Mouse (Mus musculus) heart, postnatal 25 days (tissue): ENCODE results near the gene Cux2. TPM values are rescaled to one million over a fixed set of nuclear protein-coding genes. Genes with fewer than 3 reads are reported as not detected.
A peak's percentile ranks its signal among the peaks of the same experiment; 100 is the strongest.

Source experiments
- DNase-seq: peaks from one replicate; pipeline ENCODE4 v3.0.0; 2022; ENCODE audit warnings: low spot score
- intact Hi-C: fragments of 180-260 bp; cut with DNase I; formaldehyde crosslinking; loops from one replicate; pipeline ENCODE4 v1.15.1; 2025
- total RNA-seq, 2 experiments: library from RNA; stranded (reverse); gene quantifications; 2 replicates each; pipeline ENCODE4 v1.2.3; 2021

Gene Cux2
- total RNA-seq, 2 experiments from 2014 or later: 23.7 to 29.0 TPM

DNA sequence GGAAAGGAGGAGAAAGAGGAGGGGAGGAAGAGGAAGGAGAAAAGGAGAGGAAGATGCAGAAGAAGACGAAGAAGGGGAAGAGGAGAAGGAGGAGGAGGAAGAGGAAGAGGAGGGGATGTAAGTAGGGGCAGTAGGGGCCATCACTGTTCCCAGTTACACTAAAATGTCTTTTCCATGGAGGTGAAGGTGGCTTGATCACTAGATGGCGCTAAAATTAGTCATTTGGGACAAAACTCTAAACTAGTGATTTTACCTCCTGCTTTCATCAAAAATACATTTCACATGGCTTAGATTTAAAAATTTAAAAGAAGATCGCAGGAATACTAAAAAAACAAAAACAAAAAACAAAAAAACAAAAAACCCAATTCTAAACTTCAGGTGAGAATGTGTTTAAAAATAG is 156.3 kb downstream of the Cux2 start:
- intact Hi-C loops: loop anchor here (5.0 kb wide), 2 partner anchors 164 to 194 kb away; no protein-coding TSS in a partner anchor

DNA sequence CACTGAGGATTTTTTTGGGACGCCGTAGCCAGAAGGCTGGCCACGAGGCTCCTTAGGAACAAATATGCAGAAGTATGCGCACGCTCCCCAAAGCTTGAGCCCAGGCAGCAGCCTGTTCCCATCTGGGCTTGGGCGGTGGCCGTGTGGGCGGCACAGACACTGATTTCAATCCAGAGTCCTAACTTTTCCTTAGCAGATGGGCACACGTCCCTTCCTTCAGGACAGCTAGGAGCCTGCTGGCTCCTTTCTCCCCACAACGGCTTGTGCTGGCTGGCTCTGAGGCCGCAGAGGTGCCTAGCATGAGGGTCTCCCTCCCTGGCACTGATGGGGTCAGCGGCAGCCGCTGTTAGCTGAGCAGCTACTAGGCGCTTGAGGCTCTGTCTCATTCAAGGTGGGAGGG is 157.6 kb downstream of the Cux2 start:
- intact Hi-C loops: loop anchor here (5.0 kb wide), 2 partner anchors 165 to 195 kb away; no protein-coding TSS in a partner anchor
- DNase-seq: no peak

More for the DNA sequence above, 156.3 kb downstream of the Cux2 start:
- no peak for DNase-seq

DNA sequence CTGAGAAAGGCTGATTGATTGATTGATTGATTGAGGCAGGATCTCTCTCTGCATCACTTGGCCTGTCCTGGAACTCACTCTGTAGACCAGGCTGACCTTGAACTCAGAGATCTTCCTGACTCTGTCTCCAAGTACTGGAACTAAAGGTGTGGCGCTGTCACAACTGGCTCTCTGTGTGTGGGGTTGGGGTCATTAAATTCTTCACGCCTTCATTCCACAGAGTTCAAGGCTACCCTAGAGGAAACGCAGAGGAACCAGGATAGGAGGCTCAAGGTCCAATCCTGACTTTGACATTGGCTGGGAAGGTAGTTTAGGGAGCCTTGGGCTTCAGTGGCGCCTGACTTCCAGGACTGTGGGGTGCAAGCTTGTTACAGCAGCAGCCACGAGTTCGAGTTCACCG is 159.0 kb downstream of the Cux2 start:
- no peak for DNase-seq
- intact Hi-C loops: loop anchor here (5.0 kb wide), 2 partner anchors 166 to 196 kb away; no protein-coding TSS in a partner anchor

DNA sequence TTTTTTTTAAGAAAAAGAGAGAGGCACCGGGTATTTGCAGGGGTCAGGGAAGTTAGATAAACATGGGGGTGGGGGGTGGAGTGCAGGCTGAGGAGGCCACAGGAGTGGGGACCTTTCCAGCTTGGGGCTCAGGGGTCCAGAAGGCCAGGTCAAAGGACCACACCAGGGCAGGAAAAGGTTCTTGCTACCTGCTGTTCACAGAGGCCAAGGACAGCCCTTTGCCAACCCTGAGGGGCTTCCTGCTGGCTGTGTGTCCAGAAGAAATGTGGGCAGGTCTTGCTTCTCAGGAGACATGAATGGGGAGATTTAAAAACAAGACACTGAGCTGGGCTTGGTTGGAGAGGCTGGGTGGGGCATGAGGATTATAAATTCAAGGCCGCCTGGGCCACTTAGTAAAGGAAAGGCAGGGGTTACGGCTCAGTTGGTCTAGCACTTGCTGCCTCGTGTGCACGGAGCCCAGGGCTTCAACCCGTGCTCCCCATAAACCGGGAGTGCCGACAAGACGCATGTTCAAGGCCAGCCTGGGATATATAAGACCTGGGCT is 160.0 kb downstream of the Cux2 start:
- no peak for DNase-seq
- intact Hi-C loops: loop anchor here (5.0 kb wide), 2 partner anchors 167 to 197 kb away; no protein-coding TSS in a partner anchor

DNA sequence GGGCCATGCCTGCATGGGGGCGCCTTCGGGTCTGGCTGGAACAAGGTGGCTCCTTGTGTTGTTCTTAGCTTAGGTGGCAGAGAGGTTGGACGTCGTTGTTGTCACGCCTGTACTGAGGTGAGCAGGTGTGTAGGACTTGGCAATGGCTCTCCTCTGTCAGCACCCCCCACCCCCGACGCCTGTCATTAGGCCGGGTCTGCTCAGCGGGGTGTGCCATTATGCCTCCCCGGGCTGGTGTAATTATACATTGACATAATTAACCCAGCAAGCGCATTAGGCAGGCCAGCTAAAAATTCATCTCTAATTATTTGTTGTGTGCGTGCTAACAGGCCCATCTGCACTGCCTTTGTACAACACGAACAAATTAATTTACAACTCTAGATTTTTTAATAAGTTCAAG is 160.5 kb downstream of the Cux2 start:
- intact Hi-C loops: no loop called here
- no peak for DNase-seq

DNA sequence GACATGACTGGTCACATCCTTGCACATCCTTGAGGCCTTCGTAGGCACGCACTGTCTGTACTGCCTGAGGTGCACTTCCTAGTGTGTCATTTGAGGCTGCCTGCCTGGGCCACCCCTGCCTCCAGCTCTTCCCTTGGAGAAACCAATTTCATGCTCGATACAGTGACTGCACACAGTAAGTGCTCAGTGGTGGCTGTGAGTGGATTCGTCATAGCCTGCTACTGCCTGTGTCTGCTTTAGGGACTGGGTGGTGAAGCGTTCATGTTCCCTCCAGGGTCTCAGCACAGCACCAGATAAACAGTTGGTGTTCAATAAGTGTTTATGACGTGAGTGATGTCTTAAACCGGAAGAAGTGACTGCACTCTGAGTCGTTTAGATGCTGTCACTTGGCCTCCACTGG is 166.5 kb downstream of the Cux2 start:
- intact Hi-C loops: no loop called here
- no peak for DNase-seq

DNA sequence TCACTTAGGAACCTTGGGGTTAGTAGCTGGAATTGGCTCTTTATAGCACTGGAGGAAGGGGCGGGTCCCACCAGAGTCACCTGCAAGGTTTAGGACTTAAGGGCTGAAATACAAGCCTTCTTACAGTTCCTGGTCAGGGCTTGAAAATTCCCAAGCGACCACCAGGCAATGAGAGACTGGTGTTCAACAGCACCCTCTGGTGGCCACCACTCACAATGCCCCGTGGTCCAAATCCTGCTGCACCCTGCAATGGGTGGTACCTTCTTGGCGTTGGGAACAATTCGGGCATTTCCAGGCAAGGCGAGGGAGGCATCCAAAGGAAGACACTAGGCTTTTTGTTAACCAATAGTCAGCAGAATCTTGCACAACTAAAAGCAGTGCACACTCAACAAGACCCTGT is 170.7 kb downstream of the Cux2 start:
- intact Hi-C loops: no loop called here
- DNase-seq: no peak

DNA sequence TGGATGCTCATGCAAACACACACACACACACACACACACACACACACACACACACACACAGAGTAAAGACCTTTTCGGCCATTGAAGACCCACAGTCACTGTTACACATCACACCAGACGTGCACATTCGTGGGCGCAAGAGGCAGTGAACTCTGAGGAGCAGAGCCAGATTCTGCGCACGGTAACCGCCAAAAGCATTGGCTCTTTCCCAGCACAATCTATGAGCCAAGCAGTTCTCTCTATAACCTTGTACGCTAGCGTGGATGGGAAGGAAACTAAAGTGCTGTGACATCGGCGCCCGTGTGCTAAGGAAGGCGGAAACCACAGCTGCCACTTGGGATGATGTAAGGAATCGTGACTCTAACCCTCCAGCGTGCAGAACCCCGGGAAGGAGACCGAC is 171.2 kb downstream of the Cux2 start:
- intact Hi-C loops: no loop called here
- no peak for DNase-seq

DNA sequence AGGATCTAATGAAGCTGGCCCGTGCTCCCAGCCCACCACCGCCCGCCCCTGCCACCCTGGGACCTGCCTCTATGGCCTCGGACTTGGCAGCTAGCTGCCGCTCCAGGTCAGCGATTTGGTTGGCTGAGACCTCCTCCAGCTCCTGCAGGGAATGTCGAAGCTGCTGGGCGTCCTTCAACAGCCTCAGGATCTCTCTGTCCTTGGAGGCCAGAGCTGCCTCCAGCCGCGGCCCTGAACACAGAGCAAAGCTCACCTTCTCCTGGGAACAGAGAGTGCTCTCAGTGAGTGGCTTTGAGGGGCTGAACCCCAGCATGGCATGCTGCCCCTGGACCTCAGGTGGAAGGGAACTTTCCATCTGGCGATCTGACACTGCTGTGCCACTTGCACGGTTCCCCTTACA is 173.0 kb downstream of the Cux2 start:
- intact Hi-C loops: no loop called here
- DNase-seq: no peak

DNA sequence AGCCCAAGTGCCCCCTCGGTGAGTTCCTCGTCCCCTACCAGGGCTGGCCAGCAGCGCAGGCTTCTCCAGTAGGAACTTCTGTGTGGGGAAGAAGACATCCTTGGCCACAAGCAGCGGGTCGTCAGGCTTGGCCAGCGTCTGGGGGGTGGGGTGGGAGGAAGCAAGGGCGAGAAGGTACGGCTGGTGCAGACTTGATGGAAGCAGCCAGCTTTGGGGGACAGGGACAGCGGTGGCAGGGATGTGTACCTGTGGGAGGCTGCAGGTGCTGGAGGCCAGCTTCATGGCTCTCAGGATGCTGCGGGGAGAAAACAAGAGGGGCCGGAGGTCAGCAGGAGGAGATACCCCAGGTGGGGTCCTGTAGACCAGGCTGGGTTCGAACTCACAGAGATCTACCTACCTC is 174.9 kb downstream of the Cux2 start:
- DNase-seq: no peak
- intact Hi-C loops: no loop called here

DNA sequence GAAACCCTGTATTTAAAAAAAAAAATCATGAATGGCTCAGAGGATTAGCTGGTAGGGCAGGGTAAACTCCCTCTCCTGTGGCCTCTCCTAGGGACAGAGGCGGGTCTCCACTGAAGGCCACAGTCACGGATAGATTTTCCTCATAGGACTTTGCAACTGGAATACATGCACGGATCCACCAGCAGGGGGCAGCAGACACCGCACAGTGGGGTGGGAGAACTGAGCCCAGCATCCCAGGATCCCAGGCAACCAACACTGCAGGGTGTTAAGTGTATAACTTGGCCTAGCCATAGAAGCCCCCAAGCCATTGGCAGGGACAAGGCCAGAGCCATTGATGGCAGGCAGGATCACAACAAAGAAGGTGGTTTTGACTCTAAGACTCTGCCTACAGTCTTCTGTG is 177.7 kb downstream of the Cux2 start:
- intact Hi-C loops: loop anchor here (1.0 kb wide), 2 partner anchors 186 to 217 kb away; no protein-coding TSS in a partner anchor

DNA sequence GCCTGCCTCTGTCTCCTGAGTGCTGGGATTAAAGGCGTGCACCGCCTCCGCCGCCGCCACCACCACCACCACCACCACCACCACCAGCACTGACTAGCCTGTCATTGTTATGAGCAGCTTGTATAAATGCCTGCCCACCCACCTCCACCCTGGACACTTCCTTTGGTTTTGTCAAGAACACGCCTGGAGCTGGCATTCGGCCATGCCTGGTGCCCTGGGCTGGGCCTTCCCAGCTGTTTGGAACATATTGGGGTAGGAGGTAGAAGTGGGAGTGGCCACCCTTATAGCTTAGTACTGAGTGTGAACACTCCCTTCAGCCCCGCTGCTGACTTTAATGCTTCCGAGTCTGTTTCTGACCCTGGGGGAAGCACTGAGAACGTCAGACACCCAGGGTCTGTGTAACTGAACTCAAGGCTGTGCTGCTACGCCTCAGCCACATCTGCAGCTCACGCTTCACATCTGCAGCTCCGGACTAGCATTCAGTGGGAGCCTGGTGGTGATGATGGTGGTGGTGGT is 178.3 kb downstream of the Cux2 start:
- intact Hi-C loops: loop anchor here (1.0 to 2.0 kb wide), 3 partner anchors 19 to 218 kb away; no protein-coding TSS in a partner anchor
- no peak for DNase-seq

More for the DNA sequence above, 177.7 kb downstream of the Cux2 start:
- peak; percentile 55 for DNase-seq

DNA sequence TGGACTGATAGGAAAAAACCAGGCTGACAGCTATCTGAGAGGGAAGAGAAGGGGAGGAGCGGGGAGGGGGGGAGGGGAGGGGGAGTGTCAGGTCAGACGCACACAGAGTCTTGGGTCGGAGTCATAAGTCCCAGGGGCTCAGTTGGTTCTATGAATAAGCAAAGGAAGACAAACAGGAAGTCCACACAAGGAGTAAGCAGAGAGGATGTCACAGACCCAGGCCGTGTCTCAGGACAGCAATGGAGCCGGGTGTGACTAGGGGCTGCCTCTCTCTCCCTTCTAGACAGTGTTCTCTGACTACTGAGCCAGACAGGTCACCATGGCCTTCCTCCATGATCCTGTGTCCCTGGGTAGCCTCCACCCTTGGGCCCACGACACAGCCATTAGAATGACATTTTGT is 179.1 kb downstream of the Cux2 start:
- DNase-seq: no peak
- intact Hi-C loops: loop anchor here (2.0 kb wide), 1 partner anchor 18 kb away; no protein-coding TSS in a partner anchor

DNA sequence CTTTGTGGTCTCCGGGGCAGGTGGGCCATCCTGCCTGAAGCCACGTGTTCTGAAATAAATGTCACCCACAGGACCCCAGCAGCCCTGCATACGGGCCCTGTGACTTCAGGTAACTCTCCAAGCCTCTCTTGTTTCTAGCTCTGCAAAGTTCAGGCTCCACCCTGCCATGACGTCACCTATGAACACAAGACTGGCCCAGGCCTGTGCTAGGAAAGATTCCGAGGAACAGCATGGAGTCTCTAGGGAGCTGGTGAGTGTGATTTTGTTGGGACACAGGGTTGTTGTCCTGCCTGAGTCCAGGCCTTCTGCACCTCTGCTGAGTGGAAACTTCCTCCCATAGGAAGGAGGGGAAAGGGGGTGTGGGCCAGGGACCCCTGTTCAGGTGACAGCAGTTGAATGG is 181.9 kb downstream of the Cux2 start:
- DNase-seq: no peak
- intact Hi-C loops: no loop called here

DNA sequence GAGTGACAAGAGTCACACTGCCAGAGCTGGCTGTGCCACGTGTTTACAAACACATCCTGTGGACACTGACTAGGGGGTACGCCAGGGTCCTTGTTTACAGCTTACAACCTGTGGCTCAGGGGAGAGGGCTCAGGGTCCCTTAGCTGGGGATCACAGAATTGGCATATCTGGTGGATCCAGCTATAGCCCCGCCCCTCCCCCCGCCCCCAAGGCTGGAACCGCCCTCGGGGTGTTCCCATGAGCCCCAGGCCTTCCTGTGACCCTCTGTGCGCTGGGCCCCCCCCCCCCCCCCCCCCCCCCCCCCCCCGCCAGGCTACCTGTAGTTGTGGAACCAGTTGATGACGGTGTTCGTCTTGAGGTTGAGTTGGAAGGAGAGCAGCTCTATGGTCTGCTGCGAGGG is 185.6 kb downstream of the Cux2 start:
- no peak for DNase-seq
- intact Hi-C loops: no loop called here

DNA sequence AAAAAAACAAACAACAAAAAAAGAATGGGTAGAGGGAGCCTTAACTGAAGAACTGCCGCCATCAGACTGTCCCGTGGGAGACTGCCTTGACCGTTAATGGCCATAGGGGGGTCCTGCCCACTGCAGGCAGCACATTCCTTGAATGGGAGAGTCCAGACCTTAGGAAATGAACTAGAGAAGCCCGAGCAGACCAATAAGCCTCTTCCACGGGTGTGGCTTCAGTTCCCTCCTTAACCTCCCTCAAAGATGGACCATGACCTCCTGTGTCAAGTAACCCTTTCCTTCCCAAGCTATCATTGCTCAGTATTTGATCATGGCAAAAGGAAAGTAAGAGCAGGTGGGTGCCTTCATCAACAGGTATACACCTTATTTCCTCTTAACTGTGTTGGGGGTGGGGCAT is 187.9 kb downstream of the Cux2 start:
- DNase-seq: no peak
- intact Hi-C loops: no loop called here

DNA sequence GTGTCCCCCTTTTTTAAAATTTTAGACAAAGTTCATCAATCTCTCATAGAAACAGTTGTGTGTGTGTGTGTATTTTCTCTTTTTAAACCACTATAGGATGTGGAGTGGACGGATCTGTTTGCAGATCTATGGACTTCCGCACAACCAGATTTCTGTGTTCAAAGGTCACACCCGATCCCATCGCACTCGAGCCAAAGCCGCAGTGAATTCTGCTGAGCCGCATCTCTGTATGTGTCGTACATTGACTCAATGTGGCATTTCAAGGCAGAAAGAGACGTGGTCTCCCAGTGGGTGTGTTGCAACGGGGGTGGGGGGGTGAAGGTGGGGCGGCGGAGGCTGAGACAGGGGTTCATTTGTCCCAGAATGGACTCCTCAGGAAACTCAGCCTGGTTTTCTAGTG is 191.5 kb downstream of the Cux2 start:
- no peak for DNase-seq
- intact Hi-C loops: no loop called here

DNA sequence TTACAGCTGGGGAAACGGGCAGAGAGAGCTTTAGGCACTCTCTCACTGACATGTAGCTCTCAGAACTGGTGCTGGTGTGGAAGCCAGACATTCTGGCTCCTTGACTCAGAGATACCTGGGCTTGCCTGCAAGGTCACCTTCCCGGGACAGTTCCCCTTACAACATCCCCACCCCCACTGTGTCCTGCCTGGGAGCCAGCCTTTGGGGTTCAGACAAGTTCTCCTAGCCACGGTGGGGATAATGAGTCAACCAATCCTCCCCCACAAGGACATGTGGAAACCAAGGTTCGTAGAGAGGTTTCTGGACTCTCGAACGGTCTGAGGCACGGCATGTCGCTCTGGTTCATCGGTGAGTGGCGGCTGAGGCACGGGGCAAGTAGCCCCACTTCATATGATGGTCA is 193.2 kb downstream of the Cux2 start:
- intact Hi-C loops: no loop called here
- DNase-seq: no peak

DNA sequence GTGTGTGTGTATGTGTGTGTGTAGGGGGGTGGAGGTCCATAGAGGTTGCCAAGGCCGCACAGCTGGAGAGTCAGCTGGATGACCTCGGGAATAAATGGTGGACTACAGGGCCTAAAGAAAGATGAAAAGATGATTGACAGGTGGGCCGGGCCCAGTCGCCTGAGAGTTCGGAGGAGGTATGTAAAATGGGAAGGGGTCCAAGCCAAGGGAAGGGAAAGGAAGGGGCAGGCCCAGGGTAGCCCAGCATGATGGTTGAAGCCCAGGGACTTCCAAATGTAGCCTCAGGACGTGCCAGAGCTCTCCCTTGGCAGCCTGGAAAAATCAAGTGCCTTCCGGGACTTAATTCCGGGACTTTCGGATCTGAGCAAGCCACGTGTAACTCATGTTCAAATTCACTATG is 195.1 kb downstream of the Cux2 start:
- no peak for DNase-seq
- intact Hi-C loops: no loop called here

DNA sequence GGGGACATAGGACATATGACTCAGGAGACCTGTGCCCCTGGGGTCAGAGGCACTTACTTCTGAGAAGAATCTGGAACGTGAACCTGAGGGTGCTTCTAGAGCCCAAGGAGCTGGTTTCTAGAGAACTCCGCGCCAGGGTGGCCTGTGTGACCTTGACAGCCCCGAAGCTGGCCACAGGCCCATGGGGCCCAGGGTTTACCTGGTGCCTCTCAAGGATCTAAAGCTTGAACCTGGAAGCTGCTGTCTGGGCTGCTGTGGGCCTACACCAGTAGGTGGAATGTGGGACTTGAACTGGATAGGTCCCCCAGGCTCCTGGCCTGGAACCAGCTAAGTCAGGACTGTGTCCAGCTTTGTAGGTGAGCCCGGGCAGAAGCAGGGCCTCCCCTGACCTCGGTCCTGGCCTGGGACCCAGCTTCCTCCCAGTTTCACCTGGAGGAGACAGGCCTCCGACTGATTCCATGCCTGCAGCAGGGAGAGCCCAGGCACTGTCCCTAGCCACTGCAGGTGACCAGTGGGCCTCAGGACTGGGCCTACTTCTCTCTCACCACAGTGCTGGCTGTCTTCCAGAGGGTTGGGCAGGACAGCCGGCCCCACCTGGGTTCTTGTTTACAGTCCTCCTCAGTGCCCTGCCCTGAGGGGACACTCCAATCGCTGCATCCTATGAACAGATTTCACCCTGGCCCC is 196.4 kb downstream of the Cux2 start:
- no peak for DNase-seq
- intact Hi-C loops: loop anchor here (2.0 kb wide), 1 partner anchor 17 kb away; no protein-coding TSS in a partner anchor
